Mouse (Mus musculus) kidney, postnatal 0 days (tissue): ENCODE results near the gene 4930426L09Rik. TPM values are rescaled to one million over a fixed set of nuclear protein-coding genes. Genes with fewer than 3 reads are reported as not detected.

Source experiments
- ATAC-seq: fragments of 200-750 bp; cut with Nextera tagmentation; replicated peaks from 2 replicates; pipeline ENCODE4 v1.8.0; 2017; ENCODE audit warnings: low read depth, moderate number of reproducible peaks, moderate TSS enrichment, moderate library complexity; ENCODE audit not compliant: low FRiP score
- DNase-seq: peaks from one replicate; pipeline ENCODE4 v3.0.0-alpha.2; 2016; ENCODE audit warnings: low spot score
- H3K27ac ChIP-seq: fragments of 300-500 bp; sonication (generic); 2 replicates; pipeline ENCODE4 v1.5.1; 2014; ENCODE audit warnings: mild to moderate bottlenecking
- H3K27me3 ChIP-seq: fragments of 300-500 bp; sonication (generic); 2 replicates; pipeline ENCODE4 v1.6.1; 2014; ENCODE audit warnings: low read length, mixed read lengths; ENCODE audit not compliant: insufficient read depth
- H3K36me3 ChIP-seq: fragments of 300-500 bp; sonication (generic); 2 replicates; pipeline ENCODE4 v1.6.1; 2014; ENCODE audit warnings: low read length, mixed read lengths; ENCODE audit not compliant: insufficient read depth
- H3K4me1 ChIP-seq: fragments of 300-500 bp; sonication (generic); replicated peaks from 2 replicates; pipeline ENCODE4 v1.6.1; 2014; ENCODE audit warnings: antibody characterized with exemption, low read length, mixed read lengths; ENCODE audit not compliant: insufficient read depth
- H3K4me2 ChIP-seq: fragments of 300-500 bp; sonication (generic); 2 replicates; pipeline ENCODE4 v1.6.1; 2014; ENCODE audit warnings: mild to moderate bottlenecking, low read length, moderate library complexity, mixed read lengths
- H3K4me3 ChIP-seq: fragments of 300-500 bp; sonication (generic); replicated peaks from 2 replicates; pipeline ENCODE4 v1.5.1; 2014; ENCODE audit warnings: low read depth, low read length
- H3K9ac ChIP-seq: fragments of 300-500 bp; sonication (generic); 2 replicates; pipeline ENCODE4 v1.6.1; 2014; ENCODE audit warnings: low read depth, low read length
- H3K9me3 ChIP-seq: fragments of 300-500 bp; sonication (generic); replicated peaks from 2 replicates; pipeline ENCODE4 v1.6.1; 2016; ENCODE audit warnings: low read length, inconsistent platforms, mixed read lengths
- CTCF ChIP-seq: IDR thresholded peaks from 2 replicates; pipeline ENCODE4 v1.5.1; 2016; ENCODE audit warnings: antibody characterized with exemption, low read depth, mild to moderate bottlenecking, moderate library complexity
- WGBS: fragments of 180-500 bp; shearing (Covaris S2); extraction: QIAGEN DNeasy Blood & Tissue Kit; methylation state at CpG from one replicate; pipeline ENCODE4 v1.1.7; 2014; 5-methylcytosine and 5-hydroxymethylcytosine counted together
- polyA plus RNA-seq: library from polyadenylated mRNA; unstranded; fragments of >200 nt; fragmentation: Nextera tagmentation; extraction: Ambion mirVana; gene quantifications from 2 replicates; pipeline ENCODE4 v1.2.1, GENCODE M21; 2015

The 4930426L09Rik gene
- polyA plus RNA-seq, 1 experiment from 2014 or later = 0.43 TPM

- DNase-seq (no peak), ATAC-seq (no peak)
- H3K27ac ChIP-seq = no peak overlapping the region
- H3K4me2 ChIP-seq = no peak overlapping the region
- H3K4me1 ChIP-seq = no peaks in the 10 kb centered on the region
- no peaks in the 10 kb centered on the region for H3K36me3 ChIP-seq
- no peak overlapping the region for H3K4me3 ChIP-seq
- TF ChIP-seq CTCF = no peak
- WGBS = 90% methylated on average over 5 of the region's 5 CpGs
- H3K9ac ChIP-seq = no peak overlapping the region
- H3K27me3 ChIP-seq = no peaks in the 10 kb centered on the region
- H3K9me3 ChIP-seq = no peaks in the 10 kb centered on the region
These were observed 18.2 kb downstream of the 4930426L09Rik start for GRCm38 (mm10) chr2:19016348-19016747.

GRCm38 (mm10) chr2:19016839-19017238 is 18.7 kb downstream of the 4930426L09Rik start:
- Histone ChIP-seq H3K27ac (no peak overlapping the region), H3K9ac (no peak overlapping the region), H3K9me3 (no peaks in the 10 kb centered on the region), H3K27me3 (no peaks in the 10 kb centered on the region), H3K36me3 (no peaks in the 10 kb centered on the region), H3K4me2 (no peak overlapping the region), H3K4me1 (no peaks in the 10 kb centered on the region), H3K4me3 (no peak overlapping the region)
- TF ChIP-seq CTCF = no peak
- no peak for ATAC-seq
- 42% methylated on average over 1 of the region's 1 CpGs for WGBS
- no peak for DNase-seq

GRCm38 (mm10) chr2:19018034-19018433 is 19.9 kb downstream of the 4930426L09Rik start:
- Histone ChIP-seq H3K9me3 (no peaks in the 10 kb centered on the region), H3K27ac (no peak overlapping the region), H3K36me3 (no peaks in the 10 kb centered on the region), H3K4me3 (no peak overlapping the region), H3K4me1 (no peaks in the 10 kb centered on the region), H3K9ac (no peak overlapping the region), H3K4me2 (no peak overlapping the region), H3K27me3 (no peaks in the 10 kb centered on the region)
- TF ChIP-seq CTCF = no peak
- no peak for DNase-seq
- 86% methylated on average over 2 of the region's 2 CpGs for WGBS
- no peak for ATAC-seq

GRCm38 (mm10) chr2:19024807-19025206 is 26.7 kb downstream of the 4930426L09Rik start:
- no peaks in the 10 kb centered on the region for H3K27me3 ChIP-seq
- 53% methylated on average over 2 of the region's 2 CpGs for WGBS
- H3K9me3 ChIP-seq = no peaks in the 10 kb centered on the region
- ATAC-seq (no peak), DNase-seq (no peak)
- no peak overlapping the region for H3K4me2 ChIP-seq
- no peak overlapping the region for H3K27ac ChIP-seq
- H3K9ac ChIP-seq = no peak overlapping the region
- H3K4me1 ChIP-seq = no peaks in the 10 kb centered on the region
- H3K36me3 ChIP-seq = no peaks in the 10 kb centered on the region
- no peak for TF ChIP-seq CTCF
- no peak overlapping the region for H3K4me3 ChIP-seq

GRCm38 (mm10) chr2:19037430-19037829 is 39.3 kb downstream of the 4930426L09Rik start:
- Histone ChIP-seq H3K4me3 (no peak overlapping the region), H3K4me2 (no peak overlapping the region), H3K36me3 (no peaks in the 10 kb centered on the region), H3K9me3 (0 out of 2 replicates have a peak, but pooled peaks cover 3% of the 10 kb centered on the region), H3K27me3 (no peaks in the 10 kb centered on the region), H3K9ac (no peak overlapping the region), H3K27ac (no peak overlapping the region), H3K4me1 (0 out of 2 replicates have a peak, but pooled peaks cover 5% of the 10 kb centered on the region)
- TF ChIP-seq CTCF = no peak
- ATAC-seq = no peak
- DNase-seq = peak; percentile 81
- whole genome bisulfite sequencing = 43% methylated on average over 4 of the region's 4 CpGs

- TF ChIP-seq CTCF = no peak
- WGBS = 63% methylated on average over 4 of the region's 4 CpGs
- no peak overlapping the region for H3K4me2 ChIP-seq
- H3K27ac ChIP-seq = peak overlapping the region; percentile 72
- no peak overlapping the region for H3K9ac ChIP-seq
- H3K9me3 ChIP-seq = 0 out of 2 replicates have a peak, but pooled peaks cover 3% of the 10 kb centered on the region
- H3K36me3 ChIP-seq = no peaks in the 10 kb centered on the region
- ATAC-seq = no peak
- no peaks in the 10 kb centered on the region for H3K27me3 ChIP-seq
- DNase-seq = peak; percentile 44
- no peak overlapping the region for H3K4me3 ChIP-seq
- H3K4me1 ChIP-seq = 0 out of 2 replicates have a peak, but pooled peaks cover 5% of the 10 kb centered on the region
These were observed 39.9 kb downstream of the 4930426L09Rik start for GRCm38 (mm10) chr2:19037907-19038570.
